Mouse (Mus musculus): ENCODE measurements around the gene Morn1.

Gene Morn1

DNA sequence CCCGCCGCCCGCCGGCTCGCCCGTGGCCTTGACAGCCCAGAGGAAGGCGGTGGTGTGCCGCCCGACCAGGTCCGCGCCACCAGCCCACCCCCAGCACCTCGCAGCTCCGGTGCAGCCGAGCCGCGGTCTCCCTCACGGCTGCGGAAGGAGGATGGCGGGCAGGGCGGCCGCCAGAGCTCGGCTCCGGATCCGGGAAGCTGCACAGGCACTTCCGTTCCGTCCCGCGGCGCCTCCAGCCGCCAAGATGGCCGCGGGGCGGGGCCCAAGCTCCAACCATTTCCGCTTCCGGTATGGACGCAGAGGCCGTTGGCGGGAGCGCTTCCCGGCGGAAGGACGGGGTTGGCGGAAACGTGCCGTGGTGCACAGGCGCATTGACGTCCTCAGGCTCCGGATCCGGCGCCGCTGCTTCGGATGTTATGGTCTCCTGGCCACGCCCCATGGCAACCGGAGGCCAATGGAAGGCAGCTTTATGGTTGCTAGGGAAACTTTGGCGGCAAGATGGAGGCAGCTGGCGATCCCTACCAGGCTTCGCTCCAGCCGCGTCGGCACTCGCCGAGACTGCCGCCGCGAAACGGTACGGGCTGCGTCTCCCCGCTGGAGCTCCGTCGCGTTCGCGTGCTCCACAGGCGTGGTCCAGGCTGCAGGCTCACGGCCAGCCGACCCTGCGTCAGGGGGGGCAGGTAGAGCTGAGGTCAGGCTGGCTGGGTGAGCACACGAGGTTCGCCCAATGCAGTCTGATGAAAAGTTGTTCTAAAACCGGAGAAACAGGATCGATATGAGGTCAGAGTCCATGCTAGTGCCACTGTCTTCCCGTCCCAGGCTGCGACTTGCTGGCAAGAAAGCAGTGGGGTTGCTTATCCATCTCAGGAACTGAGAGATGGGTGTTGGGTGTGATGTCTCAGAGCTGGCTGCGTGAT, at the start of gene Morn1, which contains the start of gene Rer1:
Gene Morn1, plus strand, starts transcription at position 470 of the 917 bp plus-strand sequence.
Gene Rer1, minus strand, starts transcription at position 275 of the 917 bp plus-strand sequence.
- peak; percentile 99 for DNase-seq (ENCODE audit: low read depth, low spot score)

DNA sequence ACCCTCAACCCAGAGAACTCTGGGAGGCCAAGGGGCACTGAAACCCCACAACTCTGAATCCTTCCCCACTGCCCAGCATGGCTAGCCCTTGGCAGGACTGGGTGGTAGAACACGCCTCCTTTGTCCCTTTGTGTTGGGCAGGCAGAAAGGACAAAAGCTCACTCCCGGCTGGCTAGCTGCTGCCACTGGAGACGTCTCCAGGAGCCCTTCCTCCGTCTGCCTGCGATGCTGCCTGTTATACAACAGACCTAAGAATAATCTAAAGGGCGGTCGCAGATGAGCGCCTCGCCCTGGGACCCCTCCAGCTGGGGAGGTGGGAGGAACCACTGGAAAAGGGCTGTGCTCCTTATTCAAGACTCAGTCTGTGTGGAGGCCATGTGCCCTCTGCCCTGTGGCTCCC, 46.2 kb upstream of the Morn1 start:
- DNase-seq (ENCODE audit: low read depth, low spot score) = no peak

DNA sequence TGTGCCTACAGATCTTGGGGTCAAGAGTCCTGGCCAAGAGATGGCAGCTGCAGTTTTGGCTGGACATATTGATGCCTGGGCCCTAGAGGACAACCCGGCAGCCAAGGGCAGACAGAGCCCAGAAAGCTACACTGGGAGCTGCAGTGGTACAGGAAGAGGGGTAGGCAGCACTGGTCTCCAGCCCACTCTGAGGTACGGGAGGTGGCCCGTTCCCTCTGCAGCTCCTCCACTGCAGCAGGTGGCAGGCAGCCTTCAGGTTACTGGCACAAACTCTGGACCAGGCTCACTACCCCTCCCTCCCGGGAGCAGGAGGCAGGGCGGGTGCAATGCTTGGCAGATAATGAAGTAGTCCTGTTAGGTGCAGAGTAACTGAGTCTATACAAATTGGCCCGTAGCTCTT, 45.7 kb upstream of the Morn1 start:
- DNase-seq (ENCODE audit: low read depth, low spot score) = no peak

DNA sequence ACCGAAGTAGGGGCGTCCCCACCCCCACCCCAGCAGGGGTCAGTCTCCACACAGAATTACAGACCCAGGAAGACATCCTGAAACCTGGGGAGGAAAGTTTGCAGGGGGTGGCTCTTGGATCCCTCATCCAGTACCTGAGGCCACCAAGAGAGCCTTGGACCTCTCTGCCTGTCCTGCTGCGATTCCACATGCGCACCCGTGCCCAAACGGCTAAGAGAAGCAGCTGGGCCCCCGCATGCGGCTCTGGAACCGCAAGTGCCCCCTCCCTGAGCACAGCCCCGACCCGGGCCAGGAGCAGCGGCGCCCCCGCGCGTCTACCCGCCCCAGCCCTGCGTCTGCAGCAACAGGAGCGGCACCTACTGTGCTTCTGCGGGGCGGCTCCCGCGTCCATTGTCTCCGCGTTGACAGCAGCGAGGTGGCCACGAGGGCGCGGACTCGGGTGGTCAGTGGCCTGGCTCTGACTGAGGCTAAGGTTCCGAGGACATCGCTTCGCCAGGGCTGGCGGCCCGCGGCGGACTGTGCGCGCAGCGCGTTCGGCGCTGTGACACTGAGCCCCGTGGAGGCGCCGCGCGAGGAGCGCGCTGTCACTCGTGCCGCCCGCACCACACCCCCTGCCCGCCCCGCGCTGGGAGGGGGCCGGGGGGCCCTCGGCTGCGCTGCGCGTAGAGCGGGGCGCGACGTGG, 43.6 kb upstream of the Morn1 start:
- DNase-seq (ENCODE audit: low read depth, low spot score) = no peak

DNA sequence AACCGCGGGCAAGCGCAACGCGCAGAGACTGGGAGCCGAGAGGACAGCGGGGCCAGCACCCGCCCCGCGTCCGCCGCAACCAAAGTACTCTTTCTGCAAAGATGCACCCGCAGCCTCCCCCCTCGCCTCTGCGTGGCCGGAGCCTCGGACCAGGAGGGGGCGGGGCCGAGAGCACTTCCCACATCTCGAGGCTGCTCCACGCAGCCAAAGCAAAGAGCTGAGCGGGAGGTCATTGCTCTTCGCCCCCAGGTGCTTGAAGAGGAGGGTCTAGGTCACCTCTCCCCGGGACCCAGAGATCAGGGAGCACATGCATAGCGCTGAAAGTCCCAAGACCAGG, 43.1 kb upstream of the Morn1 start:
- no peak for DNase-seq (ENCODE audit: low read depth, low spot score)

DNA sequence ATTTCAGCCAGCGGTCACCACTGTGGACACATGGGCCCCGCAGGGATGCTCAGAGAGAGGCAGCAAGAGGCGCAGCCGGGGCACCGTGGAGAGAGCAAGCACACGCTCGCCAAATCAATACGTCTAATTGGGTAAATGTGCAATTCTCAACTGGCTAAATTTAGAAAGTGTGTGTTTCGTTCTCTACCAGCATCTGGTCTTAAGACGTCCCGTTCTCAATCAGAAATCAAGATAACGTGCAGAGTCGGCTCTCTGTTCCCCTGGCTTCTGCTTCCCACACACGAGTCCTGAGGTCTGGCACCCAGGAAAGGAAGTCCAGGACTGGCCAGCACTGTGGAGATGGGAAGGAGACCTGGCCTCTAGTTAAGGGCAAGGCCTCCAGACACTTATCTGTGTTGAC, 39.7 kb upstream of the Morn1 start:
- DNase-seq (ENCODE audit: low read depth, low spot score) = no peak

DNA sequence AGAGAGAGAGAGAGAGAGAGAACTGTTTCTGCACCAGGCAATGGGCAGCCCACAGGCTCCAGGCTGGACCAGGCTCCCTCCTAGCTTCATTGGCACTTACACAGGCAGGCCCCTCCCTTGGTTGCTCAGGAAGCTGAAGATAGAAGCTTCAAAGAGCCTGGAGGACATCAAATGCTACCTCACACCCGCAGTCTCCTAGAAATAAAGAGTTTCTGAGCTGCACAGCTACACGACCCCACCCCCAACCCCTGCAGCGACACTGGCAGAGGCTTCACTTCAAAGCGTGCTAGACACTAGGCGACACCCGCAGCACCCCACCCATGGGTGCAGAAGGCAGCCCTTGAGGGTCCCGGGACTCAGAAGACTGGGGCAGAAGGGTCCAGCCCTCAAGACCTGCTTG, 36.3 kb upstream of the Morn1 start:
- DNase-seq (ENCODE audit: low read depth, low spot score) = no peak

DNA sequence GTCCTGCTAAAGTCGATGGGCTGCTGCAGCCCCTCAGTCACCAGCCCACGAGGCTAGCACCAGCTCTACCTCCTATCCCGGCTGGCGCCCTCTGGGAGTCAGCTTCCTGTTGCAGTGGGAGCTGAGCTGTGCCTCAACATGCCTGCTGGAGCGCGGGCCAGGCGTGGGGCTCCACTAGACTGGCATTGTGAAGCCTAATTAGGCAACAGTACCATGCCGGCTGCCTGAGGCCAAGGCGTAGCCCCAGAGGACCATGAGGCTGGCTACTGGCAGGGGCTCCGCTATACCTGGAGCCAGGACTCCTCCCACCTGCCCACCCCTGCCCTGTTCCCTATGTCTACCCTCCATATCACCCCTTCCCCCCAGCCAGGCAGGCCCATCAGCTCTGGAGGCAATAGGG, 29.7 kb upstream of the Morn1 start, which contains the start of gene Plch2:
Gene Plch2, minus strand, starts transcription at position 61 of the 400 bp plus-strand sequence.
- no peak for DNase-seq (ENCODE audit: low read depth, low spot score)

DNA sequence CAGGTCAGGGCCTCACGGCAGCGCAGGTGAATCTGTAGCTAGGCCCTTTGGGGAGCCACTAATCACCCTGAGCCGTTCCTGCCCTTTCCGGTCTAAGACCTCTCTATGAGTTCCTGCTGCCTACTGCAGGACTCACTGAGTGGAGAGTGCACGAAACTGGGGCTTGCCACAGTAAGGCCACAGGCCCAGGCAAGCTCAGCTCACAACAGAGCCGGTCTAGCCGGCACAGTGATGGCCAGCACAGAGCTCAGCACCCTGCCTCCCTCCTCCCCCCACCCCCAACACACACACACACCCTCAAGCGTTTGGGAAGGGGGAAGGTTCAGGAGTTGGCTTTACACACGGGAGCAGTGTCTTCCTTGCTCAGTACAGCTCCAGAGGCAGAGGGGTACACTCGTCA, 28.1 kb upstream of the Morn1 start:
- DNase-seq (ENCODE audit: low read depth, low spot score) = no peak

DNA sequence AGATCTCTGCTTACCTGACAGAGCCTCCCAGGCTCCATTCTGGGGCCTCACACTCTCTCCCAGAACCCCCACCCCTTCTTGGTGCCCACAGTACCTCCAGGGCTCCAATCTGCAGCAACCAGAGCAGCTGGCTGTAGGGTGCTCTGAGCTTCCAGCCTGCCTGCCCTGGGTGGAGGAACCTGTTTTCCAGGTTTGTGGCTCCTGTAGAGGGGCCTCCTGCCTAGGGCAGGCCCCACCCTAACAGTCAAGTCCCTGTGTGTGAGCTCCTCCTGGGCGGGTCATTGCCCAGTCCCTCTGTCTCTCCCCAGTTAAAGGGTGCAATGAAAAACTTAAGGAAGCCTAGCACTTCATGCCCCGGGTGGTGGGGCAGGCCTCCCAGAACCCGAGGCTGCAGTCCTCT, 22.5 kb upstream of the Morn1 start:
- DNase-seq (ENCODE audit: low read depth, low spot score) = no peak

DNA sequence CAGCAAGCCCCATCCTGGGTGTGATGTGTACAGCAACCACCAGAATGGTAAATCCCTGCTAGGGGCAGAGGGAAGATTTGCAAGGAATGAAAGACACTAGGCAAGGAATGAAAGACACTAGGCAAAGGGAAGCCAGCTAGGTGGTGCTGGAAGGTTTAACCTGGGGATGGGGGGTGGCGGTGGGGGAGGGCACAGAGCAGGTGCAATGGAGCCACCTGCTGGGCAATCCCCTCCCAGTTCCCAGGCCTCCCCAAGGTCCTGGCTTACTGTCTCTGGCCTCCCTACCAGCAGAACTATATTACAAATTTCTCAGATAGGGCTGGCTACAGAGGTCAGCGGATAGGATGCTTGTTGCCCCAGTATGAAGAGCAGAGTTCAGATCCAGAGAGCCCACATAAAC, 21.9 kb upstream of the Morn1 start:
- DNase-seq (ENCODE audit: low read depth, low spot score) = no peak

DNA sequence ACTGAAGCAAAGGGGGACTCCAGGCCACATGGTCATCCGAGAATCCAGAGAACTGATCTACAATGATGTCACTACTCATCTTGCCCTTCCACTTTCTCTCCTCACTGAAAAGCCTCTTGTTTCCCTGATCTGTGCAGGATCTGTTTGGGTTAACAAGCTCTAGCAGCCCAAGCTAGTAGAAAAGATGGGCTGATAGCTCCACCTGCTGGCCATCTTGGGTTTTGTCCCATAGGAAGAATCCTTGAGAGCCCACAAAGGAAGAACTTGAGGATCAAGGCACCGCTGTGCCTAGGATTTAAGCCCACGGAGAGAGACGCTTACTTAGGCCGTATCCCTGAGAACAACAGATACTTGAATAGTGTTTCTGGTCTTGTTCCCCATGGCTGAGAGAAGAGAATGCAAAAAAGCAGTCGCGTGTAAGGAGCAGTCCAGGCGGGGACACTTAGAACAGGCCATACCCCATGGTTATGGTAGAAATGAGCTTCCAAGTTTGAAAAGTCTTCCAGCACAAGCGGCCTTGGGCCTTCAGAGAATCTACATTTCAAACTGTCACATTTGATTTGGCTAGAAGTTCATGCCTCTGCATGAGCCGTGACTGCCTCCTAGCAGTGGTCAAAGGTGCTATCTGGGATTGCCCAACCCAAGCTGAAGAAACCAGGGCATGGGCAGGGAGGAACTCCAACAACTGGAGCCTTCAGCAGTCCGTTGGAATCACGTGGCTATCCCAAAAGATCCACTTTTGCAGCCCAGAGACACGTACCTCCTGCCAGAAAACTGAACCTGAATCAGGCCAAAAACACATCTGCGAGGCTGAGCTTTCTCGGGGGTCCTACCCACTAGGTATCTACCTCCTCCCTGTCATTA, 20.2 kb upstream of the Morn1 start:
- DNase-seq (ENCODE audit: low read depth, low spot score) = peak; percentile 94

DNA sequence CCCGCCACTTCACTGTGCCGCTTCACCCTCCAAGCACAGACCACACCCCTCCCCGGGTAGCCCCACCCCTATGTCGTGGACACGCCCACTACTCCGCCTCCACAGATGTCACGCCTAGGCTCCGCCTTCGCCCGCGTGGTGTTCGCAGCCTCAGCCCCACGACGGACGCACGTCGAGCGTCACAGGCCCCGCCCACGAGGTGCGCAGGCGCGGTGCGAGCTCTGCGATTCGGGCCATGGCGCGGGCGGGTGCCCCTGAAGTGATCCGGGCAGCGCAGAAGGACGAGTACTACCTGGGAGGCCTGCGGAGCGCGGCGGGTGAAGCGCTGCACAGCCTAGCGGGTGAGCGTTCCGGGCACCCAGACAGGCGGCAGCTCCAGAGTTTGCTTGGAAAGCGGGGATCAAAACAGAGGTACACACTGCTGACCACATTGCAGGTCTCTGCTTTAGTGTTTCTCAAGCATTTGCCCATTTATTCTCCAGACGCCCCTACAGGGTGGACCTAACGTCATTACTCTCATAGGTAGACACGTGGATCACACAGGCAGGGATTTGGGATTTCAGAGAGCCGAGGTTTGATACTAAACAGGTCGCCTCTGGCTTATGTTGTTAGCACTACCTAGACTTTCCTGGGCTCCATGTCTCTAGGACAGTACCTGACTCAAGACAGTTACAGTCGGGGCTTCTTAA, 19.4 kb upstream of the Morn1 start, which contains the start of gene Pex10:
Gene Pex10, plus strand, starts transcription at position 183 of the 689 bp plus-strand sequence.
- DNase-seq (ENCODE audit: low read depth, low spot score) = peak; percentile 94

DNA sequence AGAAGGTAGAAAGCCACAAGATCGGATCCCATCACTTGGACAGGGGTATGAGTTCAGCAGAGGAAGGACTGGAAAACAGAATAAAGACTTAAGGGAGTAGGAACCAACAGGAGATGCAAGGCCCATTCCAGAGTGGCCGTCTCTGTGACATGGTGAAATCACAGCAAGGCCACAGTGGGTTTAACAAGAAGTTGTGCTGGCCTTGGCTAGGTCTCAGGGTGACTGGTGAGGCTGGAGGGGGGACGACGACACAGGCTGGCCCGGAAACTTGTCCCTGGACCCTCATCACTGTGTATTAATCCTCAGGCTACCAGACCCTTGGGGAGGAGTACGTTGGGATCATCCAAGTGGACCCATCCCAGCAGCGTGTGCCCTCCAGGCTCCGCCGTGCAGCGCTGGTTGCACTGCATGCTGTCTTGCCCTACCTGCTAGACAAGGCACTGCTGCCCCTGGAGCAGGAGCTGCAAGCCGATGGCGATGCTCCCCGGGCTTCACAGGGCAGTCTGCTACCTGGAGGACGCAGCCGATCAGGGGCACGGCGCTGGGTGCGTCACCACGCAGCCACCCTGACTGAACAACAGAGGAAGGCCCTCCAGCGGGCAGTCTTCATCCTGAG, 17.9 kb upstream of the Morn1 start:
- no peak for DNase-seq (ENCODE audit: low read depth, low spot score)

DNA sequence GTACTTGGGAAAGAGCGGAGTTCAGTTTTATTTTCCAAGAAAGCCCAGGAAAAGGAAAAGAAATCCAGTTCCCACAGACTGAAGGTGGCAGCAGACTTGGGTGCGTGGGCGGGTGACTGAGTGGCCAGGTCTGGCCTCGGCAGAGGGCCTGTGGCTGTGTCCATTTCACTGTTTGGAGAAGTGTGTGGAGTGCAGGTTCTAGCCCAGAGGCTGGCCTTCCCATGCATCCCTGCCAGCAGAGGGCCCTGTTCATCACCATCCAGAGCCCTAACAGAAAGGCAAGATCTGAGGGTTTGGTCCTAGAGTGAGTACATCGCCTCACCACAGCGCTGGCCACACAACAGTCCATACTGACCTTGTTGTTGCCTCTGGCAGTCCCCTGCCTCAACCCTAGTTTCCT, 17.2 kb upstream of the Morn1 start:
- DNase-seq (ENCODE audit: low read depth, low spot score) = peak; percentile 48

DNA sequence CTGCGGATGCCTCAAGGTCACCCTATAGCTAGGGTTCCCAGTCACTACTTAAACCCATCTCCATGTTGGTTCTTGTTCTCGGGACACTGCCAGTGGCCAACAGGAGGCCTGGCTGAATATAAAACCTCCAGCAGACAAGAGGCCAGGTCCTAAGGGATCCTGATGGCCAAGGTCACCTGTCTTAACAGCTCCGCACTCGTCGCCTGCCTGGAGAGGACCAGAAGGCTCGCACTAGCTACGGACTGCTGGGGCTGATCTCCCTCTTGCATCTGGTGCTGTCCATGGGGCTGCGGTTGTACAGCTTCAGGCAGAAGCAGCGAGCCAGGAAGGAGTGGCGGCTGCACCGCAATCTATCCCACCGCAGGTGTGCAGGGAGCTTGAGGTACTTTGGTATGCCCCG, 16.2 kb upstream of the Morn1 start:
- no peak for DNase-seq (ENCODE audit: low read depth, low spot score)

DNA sequence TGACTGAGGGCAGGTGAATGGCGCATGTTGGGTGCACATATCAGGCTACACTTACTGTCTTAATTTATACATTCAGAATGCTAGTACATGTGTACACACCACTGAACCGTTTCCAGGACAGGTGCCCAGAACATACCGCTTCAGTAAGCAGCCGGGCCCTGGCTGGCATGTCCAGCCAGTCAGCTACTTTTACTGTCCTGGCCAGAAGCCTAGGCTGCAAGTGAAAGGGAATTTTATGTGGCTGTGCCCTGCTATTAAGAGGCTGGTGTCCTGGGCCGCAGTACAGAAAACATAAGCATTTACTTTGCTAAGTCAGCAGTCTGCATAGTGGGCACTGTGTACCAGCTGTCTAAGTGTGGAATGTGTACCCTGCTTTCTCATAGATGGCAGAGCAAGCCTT, 15.5 kb upstream of the Morn1 start:
- no peak for DNase-seq (ENCODE audit: low read depth, low spot score)

DNA sequence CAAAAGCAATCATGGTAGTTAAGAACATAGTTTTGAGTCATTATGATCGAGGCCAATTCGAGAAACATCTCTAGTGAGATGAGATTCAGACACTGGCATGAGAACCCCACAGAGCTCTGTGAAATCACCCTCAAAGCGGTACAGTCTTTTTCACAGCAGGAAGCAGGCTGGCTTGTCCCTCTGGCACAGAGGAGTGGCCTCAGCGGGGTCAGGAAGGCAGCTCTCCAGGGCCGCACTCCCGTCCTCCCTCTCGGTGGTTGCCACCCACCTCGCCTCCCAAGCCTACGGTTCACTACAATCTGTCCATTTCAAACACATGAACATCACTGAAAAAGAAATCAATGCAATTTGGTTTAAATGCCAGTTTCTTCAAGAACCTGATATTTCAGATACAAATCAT, 12.0 kb upstream of the Morn1 start:
- no peak for DNase-seq (ENCODE audit: low read depth, low spot score)

DNA sequence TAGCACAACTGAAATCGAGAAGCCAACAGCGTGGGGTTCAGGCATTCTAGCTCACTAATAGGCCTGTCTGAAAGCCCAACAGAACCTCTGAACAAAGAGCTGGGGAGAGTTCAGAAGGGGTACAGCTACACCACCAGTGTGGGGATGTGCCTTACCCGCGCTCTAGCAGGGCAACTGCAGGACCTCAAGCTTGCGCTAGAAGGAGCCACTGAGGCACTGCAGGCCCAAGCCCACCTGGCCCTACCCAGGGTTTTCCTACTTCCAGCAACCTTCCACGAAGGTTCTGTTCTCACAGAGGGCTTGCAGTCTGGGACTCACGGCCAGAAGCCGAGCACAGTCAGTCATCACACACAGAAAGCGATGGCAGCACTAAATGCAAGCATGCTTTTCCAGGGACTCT, 11.2 kb upstream of the Morn1 start:
- DNase-seq (ENCODE audit: low read depth, low spot score) = peak; percentile 73

DNA sequence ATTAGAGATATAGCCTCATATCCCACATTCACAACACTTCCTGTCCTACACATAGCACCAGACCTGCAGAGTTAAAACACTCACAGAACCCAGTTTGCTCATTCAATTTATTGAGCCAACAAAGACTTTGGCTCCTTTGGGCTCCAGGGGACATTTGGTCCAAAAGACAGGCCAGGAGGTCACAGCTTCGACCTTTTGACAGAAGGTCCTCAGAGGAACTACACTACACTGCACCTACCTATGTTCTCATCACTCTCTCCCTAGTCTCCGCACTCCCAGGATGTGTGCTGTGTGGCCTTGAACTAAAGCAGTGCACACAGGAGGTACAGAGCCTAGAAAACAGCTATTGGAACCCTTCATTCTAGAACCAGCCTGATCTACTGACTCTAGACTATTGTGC, 10.6 kb upstream of the Morn1 start:
- DNase-seq (ENCODE audit: low read depth, low spot score) = no peak

DNA sequence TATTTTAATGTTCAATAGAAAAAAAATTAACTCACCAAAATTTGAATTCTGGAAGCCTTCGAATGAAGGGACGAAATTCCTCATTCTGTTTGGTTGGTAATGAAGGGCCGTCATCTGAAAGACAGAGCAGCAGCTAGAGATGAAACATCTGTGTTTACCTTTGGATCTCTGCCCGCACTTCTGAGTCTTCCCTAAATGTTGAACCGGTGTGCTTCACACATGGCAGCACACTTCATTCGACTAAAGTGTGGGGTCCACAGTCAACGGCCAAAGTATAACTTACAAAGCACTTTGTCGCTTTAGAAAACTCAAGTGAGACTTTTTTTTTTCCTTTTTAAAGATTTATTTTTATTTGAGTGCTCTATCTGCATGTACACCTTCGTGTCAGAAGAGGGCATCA, 9.7 kb upstream of the Morn1 start:
- no peak for DNase-seq (ENCODE audit: low read depth, low spot score)
